Mouse (Mus musculus) retina, postnatal 1 day (tissue): ENCODE data around the gene Glrb.
A peak's percentile ranks its signal among the peaks of the same experiment; 100 is the strongest.

Experiments
- DNase-seq: peaks from one replicate; pipeline ENCODE4 v3.0.0-alpha.2; 2012

Gene Glrb

GRCm38 (mm10) chr3:80913111-80913778, at the start of gene Glrb:
TSS of gene Glrb (minus strand) at chr3:80913660.
- peak; percentile 80 for DNase-seq

GRCm38 (mm10) chr3:80959965-80960364, 46.5 kb upstream of the Glrb start:
- DNase-seq, result no peak

GRCm38 (mm10) chr3:80958591-80958990, 45.1 kb upstream of the Glrb start:
- peak; percentile 73 for DNase-seq

GRCm38 (mm10) chr3:80913779-80914284, 372 bp upstream of the Glrb start:
- no peak for DNase-seq

- no peak for DNase-seq
Measured at GRCm38 (mm10) chr3:80894745-80895480, 18.5 kb downstream of the Glrb start.

- no peak for DNase-seq
Measured at GRCm38 (mm10) chr3:80894328-80894727, 19.1 kb downstream of the Glrb start.

- no peak for DNase-seq
Measured at GRCm38 (mm10) chr3:80893055-80893690, 20.3 kb downstream of the Glrb start.

GRCm38 (mm10) chr3:80891087-80891486, 22.4 kb downstream of the Glrb start:
- no peak for DNase-seq

GRCm38 (mm10) chr3:80885174-80885573, 28.3 kb downstream of the Glrb start:
- DNase-seq, result no peak

GRCm38 (mm10) chr3:80883601-80884000, 29.9 kb downstream of the Glrb start:
- DNase-seq, result no peak

- DNase-seq, result no peak
Measured at GRCm38 (mm10) chr3:80880660-80881293, 32.7 kb downstream of the Glrb start.

- no peak for DNase-seq
Measured at GRCm38 (mm10) chr3:80878571-80878970, 34.9 kb downstream of the Glrb start.

GRCm38 (mm10) chr3:80874690-80875353, 38.6 kb downstream of the Glrb start:
- no peak for DNase-seq

- DNase-seq, result no peak
Measured at GRCm38 (mm10) chr3:80874081-80874480, 39.4 kb downstream of the Glrb start.

- DNase-seq, result peak; percentile 16
Measured at GRCm38 (mm10) chr3:80871472-80872171, 41.8 kb downstream of the Glrb start.

GRCm38 (mm10) chr3:80867328-80867727, 46.1 kb downstream of the Glrb start:
- no peak for DNase-seq

GRCm38 (mm10) chr3:80852912-80853507, 60.5 kb downstream of the Glrb start:
- no peak for DNase-seq

- no peak for DNase-seq
Measured at GRCm38 (mm10) chr3:80850947-80851346, 62.5 kb downstream of the Glrb start.

- no peak for DNase-seq
Measured at GRCm38 (mm10) chr3:80845634-80846033, 67.8 kb downstream of the Glrb start.

- DNase-seq, result no peak
Measured at GRCm38 (mm10) chr3:80839845-80840244, 73.6 kb downstream of the Glrb start.

- no peak for DNase-seq
Measured at GRCm38 (mm10) chr3:80837583-80837982, 75.9 kb downstream of the Glrb start.

- no peak for DNase-seq
Measured at GRCm38 (mm10) chr3:80823975-80824374, 89.5 kb downstream of the Glrb start.
